Mouse (Mus musculus) small intestine, adult 2 months (tissue): ENCODE results near the gene Tepsin. TPM values are rescaled to one million over a fixed set of nuclear protein-coding genes. Genes with fewer than 3 reads are reported as not detected.

Experiments
- H3K27ac ChIP-seq: fragments of 200-500 bp; 2 replicates; pipeline ENCODE4 v1.5.1; 2012; ENCODE audit warnings: low read depth, low read length, control low read depth, inconsistent platforms; ENCODE audit not compliant: insufficient read depth
- H3K27me3 ChIP-seq: fragments of 200-500 bp; 2 replicates; pipeline ENCODE4 v1.6.1; 2012; ENCODE audit warnings: mild to moderate bottlenecking, moderate library complexity, low read length, inconsistent platforms; ENCODE audit not compliant: control insufficient read depth, insufficient read depth
- H3K36me3 ChIP-seq: fragments of 200-500 bp; 2 replicates; pipeline ENCODE4 v1.6.1; 2012; ENCODE audit warnings: mild to moderate bottlenecking, low read length, control low read depth, inconsistent platforms; ENCODE audit not compliant: control insufficient read depth, insufficient read depth
- H3K4me1 ChIP-seq: fragments of 200-500 bp; 2 replicates; pipeline ENCODE4 v1.6.1; 2012; ENCODE audit warnings: low read length, inconsistent platforms, mixed read lengths; ENCODE audit not compliant: control insufficient read depth, insufficient read depth, insufficient read length
- H3K4me3 ChIP-seq: fragments of 200-500 bp; 2 replicates; pipeline ENCODE4 v1.5.1; 2012; ENCODE audit warnings: low read depth, mild to moderate bottlenecking, control low read depth, inconsistent platforms, low read length, moderate library complexity
- CTCF ChIP-seq: fragments of 200-500 bp; IDR thresholded peaks from 2 replicates; pipeline ENCODE4 v1.5.1; 2012; ENCODE audit warnings: low read depth, mild to moderate bottlenecking, control low read depth, inconsistent platforms, low read length, moderate library complexity, mixed read lengths; ENCODE audit not compliant: insufficient replicate concordance, insufficient read length; ENCODE audit errors: extremely low read depth
- POLR2A ChIP-seq: fragments of 200-500 bp; IDR thresholded peaks from 2 replicates; pipeline ENCODE4 v1.6.1; 2012; ENCODE audit warnings: low read depth, mild to moderate bottlenecking, control low read depth, inconsistent platforms, low read length, moderate library complexity
- WGBS: fragments of 180-500 bp; shearing (Covaris S2); methylation state at CpG from one replicate; pipeline ENCODE4 v1.1.7; 2018; 5-methylcytosine and 5-hydroxymethylcytosine counted together
- polyA plus RNA-seq: library from polyadenylated mRNA; depleted of rRNA; stranded (reverse); fragments of >200 nt; gene quantifications from 2 replicates; pipeline ENCODE4 v1.2.3, GENCODE M21; 2012

Gene Tepsin
- polyA plus RNA-seq, 1 experiment: 79.3 TPM

GRCm38 (mm10) chr11:120120642-120121420 is 22.3 kb upstream of the Tepsin start:
- Histone ChIP-seq H3K4me3 (no peak overlapping the region), H3K27ac (no peak overlapping the region), H3K27me3 (no peaks in the 10 kb centered on the region), H3K4me1 (no peaks in the 10 kb centered on the region), H3K36me3 (peaks cover 56% of the 10 kb centered on the region)
- 84% methylated on average over 17 of the region's 17 CpGs for WGBS
- peak; percentile 12; the same call in 1 of the 2 replicates for TF ChIP-seq POLR2A
- peak; percentile 66; the same call in 1 of the 2 replicates for TF ChIP-seq CTCF

- no peak overlapping the region for H3K27ac ChIP-seq
- no peaks in the 10 kb centered on the region for H3K4me1 ChIP-seq
- 81% methylated on average over 10 of the region's 10 CpGs for WGBS
- H3K36me3 ChIP-seq: peaks cover 60% of the 10 kb centered on the region
- TF ChIP-seq POLR2A: no peak
- TF ChIP-seq CTCF: no peak
- no peak overlapping the region for H3K4me3 ChIP-seq
- no peaks in the 10 kb centered on the region for H3K27me3 ChIP-seq
These were observed 21.5 kb upstream of the Tepsin start for GRCm38 (mm10) chr11:120119936-120120541.

GRCm38 (mm10) chr11:120119108-120119507 is 20.6 kb upstream of the Tepsin start:
- Histone ChIP-seq H3K4me3 (no peak overlapping the region), H3K36me3 (peaks cover 56% of the 10 kb centered on the region)
- 90% methylated on average over 7 of the region's 7 CpGs for WGBS

GRCm38 (mm10) chr11:120117626-120118025 is 19.1 kb upstream of the Tepsin start:
- no peak overlapping the region for H3K27ac ChIP-seq
- H3K4me3 ChIP-seq: no peak overlapping the region
- H3K36me3 ChIP-seq: peaks cover 44% of the 10 kb centered on the region
- no peak for TF ChIP-seq POLR2A
- no peak for TF ChIP-seq CTCF
- H3K4me1 ChIP-seq: no peaks in the 10 kb centered on the region
- 86% methylated on average over 2 of the region's 2 CpGs for whole genome bisulfite sequencing
- H3K27me3 ChIP-seq: no peaks in the 10 kb centered on the region

More at GRCm38 (mm10) chr11:120119108-120119507, 20.6 kb upstream of the Tepsin start:
- Histone ChIP-seq H3K4me1 (no peaks in the 10 kb centered on the region), H3K27ac (no peak overlapping the region), H3K27me3 (no peaks in the 10 kb centered on the region)
- TF ChIP-seq POLR2A (no peak), CTCF (no peak)

GRCm38 (mm10) chr11:120114488-120115215 is 16.1 kb upstream of the Tepsin start:
- no peak overlapping the region for H3K4me3 ChIP-seq
- no peaks in the 10 kb centered on the region for H3K27me3 ChIP-seq
- H3K27ac ChIP-seq: no peak overlapping the region
- H3K36me3 ChIP-seq: peaks cover 44% of the 10 kb centered on the region
- H3K4me1 ChIP-seq: peaks cover 7% of the 10 kb centered on the region
- 96% methylated on average over 21 of the region's 21 CpGs for WGBS
- TF ChIP-seq CTCF (no peak), POLR2A (no peak)

- 93% methylated on average over 4 of the region's 4 CpGs for WGBS
- Histone ChIP-seq H3K4me3 (no peak overlapping the region), H3K27me3 (no peaks in the 10 kb centered on the region), H3K4me1 (peaks cover 10% of the 10 kb centered on the region), H3K36me3 (peaks cover 40% of the 10 kb centered on the region), H3K27ac (no peak overlapping the region)
- TF ChIP-seq CTCF: no peak
- no peak for TF ChIP-seq POLR2A
These were observed 13.6 kb upstream of the Tepsin start for GRCm38 (mm10) chr11:120112136-120112535.

- WGBS: 33% methylated on average over 2 of the region's 2 CpGs
These were observed 12.5 kb upstream of the Tepsin start for GRCm38 (mm10) chr11:120111033-120111432.

More at GRCm38 (mm10) chr11:120111033-120111432, 12.5 kb upstream of the Tepsin start:
- H3K27ac ChIP-seq: no peak overlapping the region
- peaks cover 36% of the 10 kb centered on the region for H3K36me3 ChIP-seq
- TF ChIP-seq CTCF (peak; percentile 81; the same call in 1 of the 2 replicates), POLR2A (no peak)
- H3K4me3 ChIP-seq: no peak overlapping the region
- no peaks in the 10 kb centered on the region for H3K27me3 ChIP-seq
- peaks cover 10% of the 10 kb centered on the region for H3K4me1 ChIP-seq
